Mouse (Mus musculus): ENCODE results near the gene Plp2. TPM values are rescaled to one million over a fixed set of nuclear protein-coding genes. Genes with fewer than 3 reads are reported as not detected.

The Plp2 gene
- polyA plus RNA-seq (2017; shearing (Covaris generic)): 39.3 TPM

DNA sequence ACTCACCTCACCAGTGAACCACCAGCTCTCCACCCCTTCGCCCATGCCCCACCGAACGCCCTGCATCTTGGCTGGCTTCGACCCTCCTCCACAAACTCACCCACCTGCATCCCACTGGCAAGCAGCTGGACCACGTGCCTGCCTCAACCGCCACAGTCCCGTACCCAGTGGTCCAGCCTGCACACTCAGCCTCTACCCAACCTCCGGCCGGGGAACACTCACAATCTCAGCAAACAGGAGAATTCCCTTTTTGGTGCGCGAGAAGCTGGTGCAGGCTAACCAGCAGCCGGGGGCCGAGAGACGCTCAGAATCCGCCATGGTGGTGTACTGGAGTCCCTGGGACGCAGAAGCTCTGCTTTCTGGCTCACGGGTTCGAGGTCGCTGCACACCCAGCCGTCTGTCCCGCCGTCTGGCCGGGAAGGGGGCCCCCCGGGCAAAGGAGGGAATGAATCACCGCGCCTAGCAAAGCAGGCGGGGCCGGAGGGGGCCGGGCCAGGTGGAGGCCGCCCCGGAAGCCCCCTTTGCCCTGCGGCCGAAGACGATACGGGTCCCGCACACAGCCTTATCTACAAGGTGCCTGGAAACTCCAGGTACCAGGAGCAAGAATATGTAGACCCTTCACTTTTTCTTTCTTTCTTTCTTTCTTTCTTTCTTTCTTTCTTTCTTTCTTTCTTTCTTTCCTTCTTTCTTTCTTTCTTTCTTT is at the start of gene Plp2:
TSS of gene Plp2 (minus strand) at position 470 of the 703 bp plus-strand sequence.

DNA sequence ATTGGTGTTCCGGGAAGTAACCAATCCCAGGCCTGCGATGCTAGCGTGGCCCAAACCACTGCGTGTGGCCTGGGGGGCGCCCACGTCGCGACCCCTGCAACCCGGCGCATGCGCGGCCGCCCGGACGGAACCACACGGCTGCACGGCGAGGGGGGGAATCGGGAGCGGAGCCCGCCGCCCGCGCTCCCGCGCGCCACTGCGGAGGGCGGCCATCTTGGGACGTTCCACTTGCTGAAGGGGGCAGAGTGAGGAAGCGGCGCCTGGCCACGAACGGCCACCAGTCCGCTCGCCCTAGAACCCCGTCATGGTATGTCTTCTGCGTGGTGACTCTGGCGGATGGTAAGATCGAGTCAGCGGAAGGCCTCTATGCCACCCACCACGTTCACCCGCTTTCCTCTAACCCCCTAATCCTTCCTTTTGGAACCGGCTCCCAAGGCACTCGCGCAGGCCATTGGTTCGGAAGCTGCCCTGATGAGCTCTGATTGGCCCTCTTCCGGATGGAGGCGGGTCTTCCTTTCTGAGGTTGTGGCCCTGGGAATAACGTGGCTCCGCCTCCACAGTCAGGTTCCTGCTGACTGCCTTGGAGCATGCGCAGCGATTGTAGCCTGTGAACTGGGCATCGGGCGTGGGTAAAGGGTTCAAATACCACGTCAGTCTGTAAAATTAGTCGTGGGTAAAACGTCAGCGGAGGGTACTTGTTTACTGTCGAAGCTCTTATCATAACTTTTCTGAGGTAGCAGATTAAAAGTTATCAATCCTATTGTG is 43.1 kb upstream of the Plp2 start, which contains the start of gene Wdr45:
TSS of gene Wdr45 (plus strand) at position 199 of the 765 bp plus-strand sequence.

DNA sequence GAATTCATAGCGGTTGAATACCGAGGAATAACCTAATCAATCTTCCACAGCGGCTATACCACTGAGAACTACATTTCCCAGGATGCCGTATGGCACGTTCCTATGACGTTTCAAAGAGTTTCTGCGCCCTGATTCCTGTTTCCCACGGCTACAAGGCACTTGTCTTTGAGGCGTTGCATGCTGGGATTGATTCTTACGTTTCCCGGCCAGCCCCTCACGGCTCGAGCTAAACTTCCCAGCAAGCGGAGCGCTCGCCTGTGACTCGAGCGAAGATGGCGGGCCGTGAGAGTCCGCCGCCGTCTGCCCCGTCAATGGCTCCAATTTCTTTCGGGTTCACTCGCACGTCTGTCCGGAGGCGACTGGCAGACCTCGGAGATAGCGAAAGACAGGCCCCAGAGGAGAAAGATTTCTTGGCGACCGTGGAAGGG is 25.8 kb upstream of the Plp2 start, which contains the start of gene Gpkow:
TSS of gene Gpkow (plus strand) at position 178 of the 428 bp plus-strand sequence.

DNA sequence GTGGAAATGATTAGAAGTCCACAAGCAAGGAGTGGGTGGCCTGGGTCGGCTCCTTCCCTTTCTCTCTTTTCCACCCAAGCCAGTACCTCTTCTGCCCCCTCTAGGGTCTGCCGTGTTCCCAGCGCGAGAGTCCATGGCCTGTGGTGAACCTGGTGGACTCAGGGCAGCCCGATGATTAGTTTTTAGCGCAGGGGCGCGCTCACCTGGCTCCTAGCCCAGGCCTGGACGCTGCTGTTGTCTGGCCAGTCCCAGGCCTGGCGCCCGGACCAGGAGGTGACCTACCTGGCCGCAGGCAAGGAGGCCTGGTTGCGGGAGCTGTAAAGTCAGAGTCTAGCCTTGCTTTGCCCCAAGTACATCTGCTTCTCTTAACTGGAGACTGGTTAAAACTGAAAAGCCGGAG is 9.7 kb upstream of the Plp2 start, which contains the start of gene Magix:
TSS of gene Magix (minus strand) at position 388 of the 400 bp plus-strand sequence.

DNA sequence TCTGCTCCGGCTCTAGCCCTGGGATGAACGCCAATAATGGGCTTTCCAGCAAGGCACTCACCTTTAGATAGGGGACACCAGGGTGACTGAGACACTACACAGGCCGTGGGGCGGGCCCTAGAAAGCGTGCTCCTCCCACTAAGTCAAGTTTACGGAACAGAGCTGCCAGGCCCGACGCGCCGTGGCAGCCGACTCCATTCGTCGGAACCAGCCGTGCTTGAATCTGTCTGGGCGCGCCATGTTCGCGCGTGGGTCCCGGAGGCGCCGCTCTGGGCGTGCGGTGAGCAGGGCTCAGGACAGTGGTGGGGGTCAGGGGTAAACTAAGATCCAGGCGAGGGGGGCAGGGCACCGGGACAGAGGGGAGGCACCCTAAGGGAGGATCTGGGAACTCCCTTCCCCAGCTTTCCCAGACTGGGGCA is 14.0 kb downstream of the Plp2 start, which contains the start of gene Prickle3:
TSS of gene Prickle3 (plus strand) at position 40 of the 419 bp plus-strand sequence.

DNA sequence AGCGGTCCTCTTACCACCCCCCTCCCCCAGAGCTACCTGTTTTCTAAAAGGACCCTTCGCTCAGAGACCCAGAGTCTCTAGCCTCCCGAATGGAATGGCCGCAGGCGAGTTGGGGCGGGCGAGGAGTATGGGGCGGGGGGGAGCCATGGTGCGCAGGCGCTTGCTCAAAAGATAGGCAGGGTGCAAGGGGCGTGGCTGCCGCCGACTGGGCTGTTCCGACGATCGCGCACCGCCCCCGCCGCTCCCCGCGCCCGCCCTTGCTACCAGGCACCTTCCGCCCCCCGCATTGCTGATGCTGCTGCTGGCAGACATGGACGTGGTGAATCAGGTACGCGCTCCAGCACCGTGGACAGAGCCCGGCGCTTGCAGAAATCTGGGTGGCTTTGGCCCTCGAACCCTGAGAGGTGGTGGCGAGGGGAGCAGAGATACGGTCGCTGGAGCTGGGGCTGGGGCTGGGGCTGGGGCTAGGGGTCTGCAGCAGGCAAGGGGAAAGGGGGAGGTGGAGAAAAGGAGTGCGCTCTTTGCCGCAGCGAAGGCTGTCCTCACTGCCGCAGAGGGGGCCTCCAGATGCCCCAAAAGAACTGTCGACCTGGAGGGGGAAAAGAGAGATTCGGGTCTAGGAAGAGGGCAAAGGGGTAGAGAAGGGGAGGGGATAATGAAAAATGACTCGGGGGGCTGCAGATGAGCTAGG is 32.6 kb downstream of the Plp2 start, which contains the start of gene Syp:
TSS of gene Syp (plus strand) at position 71 of the 691 bp plus-strand sequence.

Other genes starting within 250 kb of the Plp2 start
- not detected for gene Foxp3, start 97.7 kb downstream of the Plp2 start, polyA plus RNA-seq (2017; shearing (Covaris generic))
- gene Ppp1r3f, start 97.1 kb downstream of the Plp2 start, polyA plus RNA-seq (2017; shearing (Covaris generic)): 2.9 TPM
- gene Ccdc22, start 65.9 kb downstream of the Plp2 start, polyA plus RNA-seq (2017; shearing (Covaris generic)): 12.1 TPM
- gene Cacna1f, start 64.3 kb downstream of the Plp2 start, polyA plus RNA-seq (2017; shearing (Covaris generic)): 0.76 TPM
- 0.46 TPM for gene Syp, start 32.9 kb downstream of the Plp2 start, polyA plus RNA-seq (2017; shearing (Covaris generic))
- 21.7 TPM for gene Prickle3, start 14.1 kb downstream of the Plp2 start, polyA plus RNA-seq (2017; shearing (Covaris generic))
- 0.35 TPM for gene Magix, start 9.9 kb upstream of the Plp2 start, polyA plus RNA-seq (2017; shearing (Covaris generic))
- 78.2 TPM for gene Gpkow, start 25.7 kb upstream of the Plp2 start, polyA plus RNA-seq (2017; shearing (Covaris generic))
- 93.4 TPM for gene Wdr45, start 42.9 kb upstream of the Plp2 start, polyA plus RNA-seq (2017; shearing (Covaris generic))
- gene Gm45208, start 50.9 kb upstream of the Plp2 start, polyA plus RNA-seq (2017; shearing (Covaris generic)): not detected
- 31.4 TPM for gene Praf2, start 57.0 kb upstream of the Plp2 start, polyA plus RNA-seq (2017; shearing (Covaris generic))
- not detected for gene Ccdc120, start 79.5 kb upstream of the Plp2 start, polyA plus RNA-seq (2017; shearing (Covaris generic))
- 85.1 TPM for gene Tfe3, start 91.2 kb upstream of the Plp2 start, polyA plus RNA-seq (2017; shearing (Covaris generic))
- 124 TPM for gene Gripap1, start 118.4 kb upstream of the Plp2 start, polyA plus RNA-seq (2017; shearing (Covaris generic))
- gene Kcnd1, start 150.9 kb upstream of the Plp2 start, polyA plus RNA-seq (2017; shearing (Covaris generic)): not detected
- 202 TPM for gene Otud5, start 170.0 kb upstream of the Plp2 start, polyA plus RNA-seq (2017; shearing (Covaris generic))
- 320 TPM for gene Pim2, start 206.9 kb upstream of the Plp2 start, polyA plus RNA-seq (2017; shearing (Covaris generic))
- 52.3 TPM for gene Slc35a2, start 212.6 kb upstream of the Plp2 start, polyA plus RNA-seq (2017; shearing (Covaris generic))
- 158 TPM for gene Pqbp1, start 227.9 kb upstream of the Plp2 start, polyA plus RNA-seq (2017; shearing (Covaris generic))
- 93.8 TPM for gene Timm17b, start 228.0 kb upstream of the Plp2 start, polyA plus RNA-seq (2017; shearing (Covaris generic))
- not detected for gene Gm10491, start 236.4 kb upstream of the Plp2 start, polyA plus RNA-seq (2017; shearing (Covaris generic))
- not detected for gene Gm10490, start 238.2 kb upstream of the Plp2 start, polyA plus RNA-seq (2017; shearing (Covaris generic))
- gene Pcsk1n, start 248.4 kb upstream of the Plp2 start, polyA plus RNA-seq (2017; shearing (Covaris generic)): not detected

Data from effector memory CD4-positive, alpha-beta T cell, adult 7 months (primary cell).